Comparison of ENCODE assay signal across 28 mouse cellular contexts in the genomic region with DNA sequence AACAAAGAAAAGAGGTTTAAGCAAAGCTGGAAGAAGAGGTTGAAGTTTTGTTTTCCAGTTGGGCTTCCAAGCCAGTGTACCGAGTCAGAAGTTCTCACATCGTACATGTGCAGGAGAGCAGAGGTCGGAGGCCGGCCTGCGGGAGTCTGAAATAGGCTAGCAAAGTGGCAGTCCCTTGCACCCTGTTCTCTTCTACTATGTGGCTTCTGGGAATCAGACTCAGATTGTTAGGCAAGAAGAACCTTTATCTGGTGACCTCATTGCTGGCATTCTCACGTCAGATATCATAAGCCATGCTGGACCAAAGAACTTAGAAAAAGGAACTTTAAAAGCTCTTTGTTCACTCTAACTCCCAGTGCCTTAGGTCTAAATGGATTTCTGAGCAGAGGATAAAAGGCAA.
DNase-seq lines count a peak whose midpoint lies in the region; ATAC-seq and TF ChIP-seq lines count a peak whose summit lies in the region.
"Had no signal": no experiment of that assay in that cellular context is flagged by ENCODE, and none has a peak within 500 bp of the region (broad histone marks: within the 10 kb centered on the region; RNA-seq: fewer than 3 reads in every experiment).

No protein-coding gene starts in this region.

- H3K79me2 ChIP-seq in liver, adult 2 months (ENCODE audit: control insufficient read depth, insufficient read depth, low read length): no peaks in the 10 kb centered on the region

- H3K36me3 ChIP-seq in heart, embryonic 11.5 days (ENCODE audit: control insufficient read depth, insufficient read depth, low read length): no peaks in the 10 kb centered on the region
- H3K36me3 ChIP-seq in liver, adult 2 months (ENCODE audit: control insufficient read depth, insufficient read depth, low read length): no peaks in the 10 kb centered on the region
- H3K36me3 ChIP-seq in heart, embryonic 16.5 days (ENCODE audit: control insufficient read depth, insufficient read depth): no peaks in the 10 kb centered on the region
- H3K36me3 ChIP-seq: forebrain, embryonic 12.5 days; hindbrain, embryonic 13.5 days had no signal

- H3K4me3 ChIP-seq in heart, embryonic 11.5 days (ENCODE audit: low read depth, low read length): no peak overlapping the region
- H3K4me3 ChIP-seq in liver, adult 2 months (ENCODE audit: insufficient read depth, low read depth, low read length): no peak overlapping the region
- H3K4me3 ChIP-seq in heart, embryonic 16.5 days (ENCODE audit: low read length): no peak overlapping the region
- H3K4me3 ChIP-seq: forebrain, embryonic 12.5 days; hindbrain, embryonic 13.5 days had no signal

- no peaks in the 10 kb centered on the region for H3K9me3 ChIP-seq in heart, embryonic 11.5 days (replicated peaks; ENCODE audit: control insufficient read depth, low read length)
- no peaks in the 10 kb centered on the region for H3K9me3 ChIP-seq in heart, embryonic 16.5 days (replicated peaks; ENCODE audit: control insufficient read depth, low read length)
- H3K9me3 ChIP-seq: forebrain, embryonic 12.5 days; hindbrain, embryonic 13.5 days had no signal

- TF ChIP-seq POLR2A in liver, adult 2 months (IDR thresholded peaks at IDR 0.05; ENCODE audit: extremely low read depth, insufficient read depth, low read length): no peak

- TF ChIP-seq CTCF in liver, adult 2 months (IDR thresholded peaks at IDR 0.05; ENCODE audit: low read depth, low read length): no peak

- H3K4me2 ChIP-seq in heart, embryonic 11.5 days: no peak overlapping the region
- no peak overlapping the region for H3K4me2 ChIP-seq in heart, embryonic 16.5 days (ENCODE audit: low read depth, low read length)
- H3K4me2 ChIP-seq: forebrain, embryonic 12.5 days; hindbrain, embryonic 13.5 days; liver, embryonic 11.5 days had no signal

- H3K4me1 ChIP-seq in heart, embryonic 11.5 days (ENCODE audit: control insufficient read depth, insufficient read depth, low read length): peaks cover 21% of the 10 kb centered on the region
- H3K4me1 ChIP-seq in liver, adult 2 months (ENCODE audit: control insufficient read depth, insufficient read depth, low read length): peaks cover 26% of the 10 kb centered on the region
- H3K4me1 ChIP-seq in heart, embryonic 16.5 days (ENCODE audit: control insufficient read depth, insufficient read depth, low read length): peaks cover 26% of the 10 kb centered on the region

- H3K9ac ChIP-seq in heart, embryonic 11.5 days (ENCODE audit: low read depth, low read length): no peak overlapping the region
- H3K9ac ChIP-seq in liver, adult 2 months (ENCODE audit: low read depth, low read length): no peak overlapping the region
- H3K9ac ChIP-seq in heart, embryonic 16.5 days (ENCODE audit: low read length): no peak overlapping the region
- H3K9ac ChIP-seq: forebrain, embryonic 12.5 days; forebrain, postnatal 0 days; hindbrain, embryonic 13.5 days had no signal

- no peak for ATAC-seq in heart, embryonic 11.5 days (replicated peaks; ENCODE audit: insufficient number of reproducible peaks, low FRiP score, low TSS enrichment)
- ATAC-seq in heart, embryonic 16.5 days (replicated peaks; ENCODE audit: extremely low read depth, insufficient read depth, low FRiP score): no peak
- ATAC-seq: activated CD4-positive, CD25-positive, alpha-beta regulatory T cell, adult 4 months; forebrain, postnatal 0 days; intestine, embryonic 16.5 days; midbrain, embryonic 16.5 days had no signal

- 71% methylated on average over 6 of the region's 6 CpGs for WGBS in heart, embryonic 11.5 days (ENCODE audit: insufficient replicate concordance)
- WGBS in liver, adult 2 months: 24% methylated on average over 6 of the region's 6 CpGs
- 61% methylated on average over 6 of the region's 6 CpGs for WGBS in heart, embryonic 16.5 days

- H3K27me3 ChIP-seq in heart, embryonic 11.5 days (ENCODE audit: control insufficient read depth, insufficient read depth, low read length): no peaks in the 10 kb centered on the region
- no peaks in the 10 kb centered on the region for H3K27me3 ChIP-seq in liver, adult 2 months (ENCODE audit: control insufficient read depth, insufficient read depth, low read length)
- no peaks in the 10 kb centered on the region for H3K27me3 ChIP-seq in heart, embryonic 16.5 days (ENCODE audit: control insufficient read depth, insufficient read depth, low read length)
- H3K27me3 ChIP-seq: CH12.LX; forebrain, embryonic 12.5 days; hindbrain, embryonic 13.5 days had no signal

- peak overlapping the region; percentile 48 for H3K27ac ChIP-seq in heart, embryonic 11.5 days (ENCODE audit: low read depth, low read length)
- H3K27ac ChIP-seq in liver, adult 2 months (replicated peaks; ENCODE audit: insufficient read depth, low read depth, low read length): no peak overlapping the region
- H3K27ac ChIP-seq in heart, embryonic 16.5 days (ENCODE audit: low read length): peak overlapping the region; percentile 90
- H3K27ac ChIP-seq: forebrain, embryonic 12.5 days; hindbrain, embryonic 13.5 days; stomach, postnatal 0 days had no signal

- no peak for DNase-seq in heart, adult 9 months (ENCODE audit: low spot score in 2 of 2)
- peak; percentile 88 for DNase-seq in liver, adult 2 months (ENCODE audit: extremely low read depth, low read depth, low spot score)
- no peak for DNase-seq in liver
- DNase-seq in adipocyte (ENCODE audit: low spot score): peak; percentile 75
- DNase-seq in spleen, postnatal 36 days (ENCODE audit: low spot score in 2 of 2): no peak
- DNase-seq: adrenal gland, adult 8-10 months; cerebellum, adult 2 months; cerebellum, postnatal 14 days; forebrain, postnatal 0 days; gastrocnemius, postnatal 10 days; kidney, adult 8-10 months; kidney, postnatal 10 days; layer of hippocampus, adult 9-11 months; lung, adult 18-20 months; lung, postnatal 10 days; spleen, adult 18-20 months; thymus, adult 18-20 months; thymus, postnatal 25 days had no signal

Comparison
In these comparisons a context has a peak if more than half of its experiments do, and no peak if none do; other contexts are left out.
1. DNase-seq: peak in liver, adult 2 months (single experiment) and adipocyte (single experiment); none in heart, adult 9 months (0 of 2), liver (single experiment) and spleen, postnatal 36 days (0 of 2).